Mouse (Mus musculus): ENCODE measurements around the gene Gm49333. TPM values are rescaled to one million over a fixed set of nuclear protein-coding genes. Genes with fewer than 3 reads are reported as not detected.
A peak's percentile ranks its signal among the peaks of the same experiment; 100 is the strongest.
"Not testable (repeated sequence)": the region's sequence is repeated elsewhere in the genome, so short reads cannot be mapped to it uniquely, and the experiment has no call there.

Gm49333 gene
- total RNA-seq, 2 experiments from 2014 or later, result not detected

GRCm38 (mm10) chr16:20621991-20622685, 10.7 kb downstream of the Gm49333 start:
- intact Hi-C loops (cut with DNase I), result no loop called here
- peak; percentile 74 for DNase-seq

DNA sequence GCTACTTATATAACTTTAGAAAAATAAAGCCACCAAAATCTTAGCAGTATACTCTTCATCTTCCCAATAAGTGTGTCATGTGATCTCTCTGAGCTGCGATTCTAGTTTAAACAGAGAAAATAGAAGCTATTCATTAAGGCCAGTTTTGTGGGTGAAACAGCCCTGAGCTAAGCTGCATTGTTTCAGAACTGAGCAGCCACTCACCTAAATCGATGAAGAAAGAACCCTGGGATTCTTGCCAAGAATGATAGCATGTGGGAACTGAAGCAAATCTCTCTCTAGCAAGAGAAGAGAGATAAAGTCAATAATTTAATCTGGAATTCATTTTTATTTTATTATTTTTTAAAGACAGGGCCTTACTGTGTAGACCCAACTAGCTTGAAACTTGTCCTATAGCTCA, 11.8 kb downstream of the Gm49333 start:
- no peak for DNase-seq
- intact Hi-C loops (cut with DNase I), result no loop called here

- no peak for DNase-seq
- intact Hi-C loops (cut with DNase I), result no loop called here
These were observed 17.5 kb downstream of the Gm49333 start for GRCm38 (mm10) chr16:20628871-20629391.

DNA sequence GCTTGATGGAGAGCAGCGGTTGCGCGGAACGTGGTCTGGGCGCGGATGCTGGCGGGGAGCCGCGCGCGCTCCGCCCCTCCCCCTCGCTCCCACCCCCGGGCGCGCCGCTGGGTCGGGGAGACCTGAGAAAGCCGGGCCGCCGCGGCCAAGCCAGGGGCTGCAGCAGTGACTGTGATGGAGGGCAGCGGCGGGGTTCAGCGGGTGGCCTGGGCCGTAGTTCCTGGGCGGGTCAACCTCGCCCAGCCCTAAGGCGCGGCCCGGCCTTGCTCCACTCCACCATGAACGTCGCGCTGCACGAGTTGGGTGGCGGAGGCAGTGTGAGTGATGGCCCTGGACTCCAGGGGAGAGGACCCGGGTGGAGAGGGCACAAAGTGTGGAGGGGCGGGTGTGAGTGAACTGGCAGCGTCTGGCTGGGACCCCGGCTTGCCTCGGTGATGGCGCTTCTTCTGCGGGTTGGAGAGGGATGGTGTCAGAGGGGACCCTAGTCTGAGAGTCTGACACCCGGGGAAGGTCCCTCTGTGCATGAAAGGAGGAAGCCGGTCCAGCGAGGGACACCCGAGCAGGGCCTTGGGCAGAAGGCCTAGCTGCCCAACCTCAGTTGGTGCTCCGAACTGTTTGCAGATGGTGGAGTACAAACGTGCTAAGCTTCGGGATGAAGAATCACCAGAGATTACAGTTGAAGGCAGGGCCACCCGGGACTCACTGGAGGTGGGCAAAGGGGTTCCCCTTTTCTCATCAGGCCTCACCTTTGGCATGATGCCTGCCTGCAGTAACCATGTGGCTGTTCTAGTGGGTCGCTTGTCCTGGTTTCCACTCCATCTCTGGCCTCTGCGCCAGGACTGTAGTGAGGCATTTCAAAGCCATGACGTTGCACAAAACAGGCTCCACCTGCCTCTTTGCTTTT, 18.6 kb downstream of the Gm49333 start, which contains the start of gene Ece2:
Gene Ece2, plus strand, starts transcription at position 98 of the 904 bp plus-strand sequence.
- peak; percentile 56 for DNase-seq
- intact Hi-C loops (cut with DNase I), result no loop called here

GRCm38 (mm10) chr16:20637410-20637809, 26.0 kb downstream of the Gm49333 start:
- intact Hi-C loops (cut with DNase I), result loop anchor here (5.0 kb wide), 1 partner anchor 130 kb away; no protein-coding TSS in a partner anchor
- no peak for DNase-seq

- intact Hi-C loops (cut with DNase I), result loop anchor here (5.0 kb wide), 1 partner anchor 131 kb away; no protein-coding TSS in a partner anchor
- DNase-seq, result peak; percentile 65
These were observed 27.0 kb downstream of the Gm49333 start for GRCm38 (mm10) chr16:20638367-20638766.

DNA sequence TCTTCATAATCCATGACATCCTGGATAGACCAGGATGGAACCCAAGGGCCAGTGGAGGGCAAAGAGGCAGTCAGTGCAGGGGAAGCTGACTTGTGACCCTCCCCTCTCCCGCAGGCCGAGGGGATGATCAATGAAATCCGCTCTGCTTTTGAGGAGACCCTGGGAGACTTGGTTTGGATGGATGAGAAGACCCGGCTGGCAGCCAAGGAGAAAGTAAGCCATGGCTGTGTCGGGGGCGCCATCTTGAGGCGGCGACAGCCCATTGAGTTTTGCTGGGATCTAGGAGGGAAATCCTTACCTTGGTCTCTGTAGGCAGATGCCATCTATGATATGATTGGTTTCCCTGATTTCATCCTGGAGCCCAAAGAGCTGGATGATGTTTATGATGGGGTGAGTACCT, 30.8 kb downstream of the Gm49333 start:
- peak; percentile 89 for DNase-seq
- intact Hi-C loops (cut with DNase I), result loop anchor here (10.0 kb wide), 1 partner anchor 107 kb away; the partner anchor contains the start of gene Ap2m1

DNA sequence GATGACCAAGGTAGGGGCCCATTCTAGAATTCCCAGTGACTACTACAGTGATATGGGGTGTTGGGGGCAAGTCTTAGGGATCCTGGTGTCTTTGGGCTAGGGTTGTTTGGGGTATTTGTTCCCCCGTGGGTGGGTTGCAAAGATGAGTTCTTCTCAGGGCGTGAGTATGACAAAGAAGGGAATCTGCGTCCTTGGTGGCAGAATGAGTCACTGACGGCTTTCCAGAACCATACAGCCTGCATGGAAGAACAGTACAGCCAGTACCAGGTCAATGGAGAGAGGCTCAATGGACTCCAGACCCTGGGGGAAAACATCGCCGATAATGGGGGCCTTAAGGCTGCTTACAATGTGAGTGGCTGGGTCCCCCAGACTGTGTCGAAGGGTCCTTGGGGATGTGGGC, 32.5 kb downstream of the Gm49333 start:
- no peak for DNase-seq
- intact Hi-C loops (cut with DNase I), result loop anchor here (10.0 kb wide), 1 partner anchor 109 kb away; the partner anchor contains the start of gene Ap2m1

DNA sequence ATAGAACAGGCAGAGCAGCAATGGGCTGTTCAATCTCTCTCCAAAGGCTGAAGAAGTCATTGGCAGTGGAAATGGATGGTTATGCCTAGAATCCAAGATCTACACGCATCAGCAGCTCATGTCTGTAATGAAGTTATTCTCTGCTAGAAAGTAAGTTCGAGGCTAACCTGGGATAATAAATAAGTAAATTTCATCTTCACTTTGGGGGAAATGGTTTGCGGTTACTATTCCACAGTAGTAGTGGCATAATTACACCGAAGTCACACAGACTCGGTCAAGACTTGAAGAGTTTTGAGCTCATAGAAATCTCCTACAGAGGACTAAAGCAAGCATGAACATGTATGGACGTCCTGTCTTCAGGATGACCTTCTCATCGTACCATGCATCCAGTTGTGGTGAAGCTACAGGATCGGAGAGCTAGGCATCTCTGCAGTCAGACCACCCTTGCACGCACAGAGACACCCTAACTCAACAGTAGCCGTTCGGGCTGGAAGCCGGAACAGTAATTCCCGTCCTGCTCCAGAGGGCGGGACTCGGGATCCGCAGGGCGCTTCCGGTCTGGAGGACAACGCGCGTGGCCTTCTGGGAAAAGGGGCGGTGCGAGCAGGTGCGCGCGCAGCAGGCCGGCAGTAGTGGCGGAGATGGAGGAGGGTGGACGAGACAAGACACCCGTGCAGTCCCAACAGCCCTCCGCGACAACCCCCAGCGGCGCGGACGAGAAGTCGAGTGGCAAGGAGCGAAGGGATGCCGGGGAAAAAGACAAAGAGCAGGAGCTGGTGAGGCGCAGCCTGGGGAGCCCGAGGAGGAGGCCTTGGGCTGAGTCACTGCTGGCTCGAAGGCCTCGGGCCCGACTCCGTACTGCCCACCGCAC, 39.9 kb downstream of the Gm49333 start, which contains the start of gene Psmd2:
Gene Psmd2, plus strand, starts transcription at position 577 of the 871 bp plus-strand sequence.
- DNase-seq, result peak; percentile 98
- intact Hi-C loops (cut with DNase I), result no loop called here

DNA sequence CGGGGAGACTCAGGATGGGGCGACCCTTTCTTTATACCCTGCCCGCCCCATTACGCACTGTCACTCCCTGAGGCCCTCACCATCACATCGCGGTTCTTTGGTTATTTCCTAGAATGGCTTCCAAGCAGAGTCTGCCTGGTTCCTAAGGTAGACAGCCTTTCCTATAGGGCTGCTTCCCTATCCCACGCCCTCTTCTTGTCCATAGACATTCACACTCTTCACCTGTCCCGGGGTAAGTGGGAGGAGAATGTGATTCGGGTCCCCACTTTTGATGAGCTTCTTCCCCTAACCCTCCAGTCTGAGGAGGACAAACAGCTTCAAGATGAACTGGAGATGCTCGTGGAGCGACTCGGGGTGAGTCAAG, 40.5 kb downstream of the Gm49333 start:
- DNase-seq, result no peak
- intact Hi-C loops (cut with DNase I), result no loop called here

GRCm38 (mm10) chr16:20653315-20653714, 41.9 kb downstream of the Gm49333 start:
- DNase-seq, result no peak
- intact Hi-C loops (cut with DNase I), result no loop called here

DNA sequence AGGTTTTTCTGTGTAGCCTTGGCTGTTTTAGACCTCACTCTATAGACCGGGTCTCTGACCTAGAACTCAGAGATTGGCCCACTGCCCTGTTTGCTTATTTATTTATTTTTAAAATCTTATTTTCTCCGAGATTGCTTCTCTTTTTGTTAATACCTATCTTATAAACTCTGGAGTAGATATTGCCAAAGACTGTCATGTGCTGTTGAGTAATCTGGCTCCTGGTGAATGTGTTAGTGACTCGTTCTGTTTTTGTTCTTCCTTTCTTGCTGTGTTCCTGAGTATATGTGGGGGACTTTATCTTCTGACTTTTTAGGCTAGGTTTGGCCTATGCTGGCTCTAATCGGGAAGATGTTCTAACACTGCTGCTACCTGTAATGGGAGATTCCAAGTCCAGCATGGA, 46.3 kb downstream of the Gm49333 start:
- DNase-seq, result no peak
- intact Hi-C loops (cut with DNase I), result no loop called here

- DNase-seq; intact Hi-C loops (cut with DNase I): not testable (repeated sequence)
These were observed 56.6 kb downstream of the Gm49333 start, which contains the start of gene Eif4g1 for GRCm38 (mm10) chr16:20668013-20668412. Gene Eif4g1, plus strand, starts transcription at chr16:20668313.

- DNase-seq, result no peak
- intact Hi-C loops (cut with DNase I), result no loop called here
These were observed 58.9 kb downstream of the Gm49333 start for GRCm38 (mm10) chr16:20670291-20670690.

DNA sequence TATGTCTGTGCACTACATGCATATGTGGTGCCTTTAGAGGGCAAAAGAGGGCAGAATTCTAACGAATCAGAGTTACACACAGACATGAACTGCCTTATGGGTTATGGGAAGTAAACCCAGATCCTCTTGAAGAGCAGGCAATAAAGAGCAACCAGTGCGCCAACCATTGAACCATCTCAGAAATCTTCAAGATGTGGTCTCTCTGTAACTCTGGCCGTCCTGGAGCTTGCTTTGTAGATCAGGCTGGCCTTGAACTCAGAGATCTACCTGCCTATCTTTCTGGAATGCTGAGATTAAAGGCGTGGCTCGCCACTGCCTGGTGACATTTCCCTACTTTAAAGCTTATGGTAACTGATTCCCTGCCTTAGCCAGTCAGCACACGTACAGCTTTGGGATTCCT, 60.5 kb downstream of the Gm49333 start:
- DNase-seq, result no peak
- intact Hi-C loops (cut with DNase I), result no loop called here

GRCm38 (mm10) chr16:20672500-20672902, 61.1 kb downstream of the Gm49333 start:
- DNase-seq, result peak; percentile 97
- intact Hi-C loops (cut with DNase I), result no loop called here

GRCm38 (mm10) chr16:20672965-20673705, 61.7 kb downstream of the Gm49333 start:
- intact Hi-C loops (cut with DNase I), result no loop called here
- peak; percentile 66 for DNase-seq

DNA sequence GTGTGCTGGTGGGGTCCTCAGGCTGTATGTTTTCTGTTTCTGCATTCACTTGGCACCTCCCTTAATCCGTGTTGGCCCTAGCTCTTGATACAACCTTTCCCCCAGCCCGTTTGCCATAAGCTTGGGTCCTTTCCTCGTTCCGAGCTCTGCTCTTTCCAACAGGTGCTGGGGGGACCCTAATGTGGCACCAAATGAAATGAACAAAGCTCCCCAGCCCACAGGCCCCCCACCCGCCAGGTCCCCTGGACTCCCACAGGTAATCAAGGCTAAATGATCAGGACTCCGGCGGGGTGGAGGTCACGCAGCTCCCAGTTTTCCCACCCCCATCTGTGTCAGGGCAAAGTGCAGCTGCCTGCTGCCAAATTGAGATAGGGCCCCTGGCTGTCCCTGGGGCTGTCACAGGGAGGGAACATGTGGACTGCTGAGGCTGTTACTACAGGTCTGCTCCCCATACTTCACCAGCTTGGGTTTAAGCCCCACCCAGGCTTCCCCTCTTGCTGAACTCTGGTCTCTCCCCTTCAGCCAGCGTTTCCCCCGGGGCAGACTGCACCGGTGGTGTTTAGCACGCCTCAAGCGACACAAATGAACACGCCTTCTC, 62.4 kb downstream of the Gm49333 start:
- DNase-seq, result no peak
- intact Hi-C loops (cut with DNase I), result no loop called here

GRCm38 (mm10) chr16:20675213-20675612, 63.8 kb downstream of the Gm49333 start:
- DNase-seq, result no peak
- intact Hi-C loops (cut with DNase I), result no loop called here
